Mouse (Mus musculus) stomach, postnatal 0 days (tissue): ENCODE results near the gene Elmo1. TPM values are rescaled to one million over a fixed set of nuclear protein-coding genes. Genes with fewer than 3 reads are reported as not detected.

Experiments
- ATAC-seq: fragments of 200-750 bp; cut with Nextera tagmentation; 2 replicates; pipeline ENCODE4 v1.8.0; 2017; ENCODE audit not compliant: low FRiP score, low TSS enrichment
- DNase-seq: peaks from one replicate; pipeline ENCODE4 v3.0.0-alpha.2; 2016; ENCODE audit warnings: low spot score
- H3K27ac ChIP-seq: fragments of 300-500 bp; sonication (generic); replicated peaks from 2 replicates; pipeline ENCODE4 v1.5.1; 2014; ENCODE audit warnings: mild to moderate bottlenecking, control low read depth
- H3K27me3 ChIP-seq: fragments of 300-500 bp; sonication (generic); 2 replicates; pipeline ENCODE4 v1.6.1; 2014; ENCODE audit warnings: low read length; ENCODE audit not compliant: control insufficient read depth, insufficient read depth
- H3K36me3 ChIP-seq: fragments of 300-500 bp; sonication (generic); 2 replicates; pipeline ENCODE4 v1.6.1; 2014; ENCODE audit warnings: low read length, mixed read lengths; ENCODE audit not compliant: control insufficient read depth, insufficient read depth
- H3K4me1 ChIP-seq: fragments of 300-500 bp; sonication (generic); replicated peaks from 2 replicates; pipeline ENCODE4 v1.6.1; 2014; ENCODE audit warnings: antibody characterized with exemption; ENCODE audit not compliant: control insufficient read depth, insufficient read depth
- H3K4me2 ChIP-seq: fragments of 300-500 bp; sonication (generic); replicated peaks from 2 replicates; pipeline ENCODE4 v1.6.1; 2014; ENCODE audit warnings: low read depth, mild to moderate bottlenecking, control low read depth, moderate library complexity
- H3K4me3 ChIP-seq: fragments of 300-500 bp; sonication (generic); 2 replicates; pipeline ENCODE4 v1.5.1; 2014; ENCODE audit warnings: low read depth, low read length, control low read depth
- H3K9ac ChIP-seq: fragments of 300-500 bp; sonication (generic); 2 replicates; pipeline ENCODE4 v1.6.1; 2014; ENCODE audit warnings: mild to moderate bottlenecking, low read length, control low read depth, mixed read lengths
- H3K9me3 ChIP-seq: fragments of 300-500 bp; sonication (generic); 2 replicates; pipeline ENCODE4 v1.6.1; 2016; ENCODE audit warnings: low read length; ENCODE audit not compliant: control insufficient read depth
- CTCF ChIP-seq: IDR thresholded peaks from 2 replicates; pipeline ENCODE4 v1.5.1; 2016; ENCODE audit warnings: antibody characterized with exemption, low read depth, mild to moderate bottlenecking, moderate library complexity
- EP300 ChIP-seq: optimal IDR thresholded peaks from 2 replicates; pipeline ENCODE3; 2016; ENCODE audit warnings: antibody characterized with exemption
- WGBS: fragments of 180-500 bp; shearing (Covaris S2); extraction: QIAGEN DNeasy Blood & Tissue Kit; methylation state at CpG from one replicate; pipeline ENCODE4 v1.1.7; 2014; 5-methylcytosine and 5-hydroxymethylcytosine counted together
- polyA plus RNA-seq: library from polyadenylated mRNA; unstranded; fragments of >200 nt; fragmentation: Nextera tagmentation; extraction: Ambion mirVana; gene quantifications from 2 replicates; pipeline ENCODE4 v1.2.1, GENCODE M21; 2015

Elmo1 gene
- polyA plus RNA-seq, 1 experiment from 2014 or later, result 5.0 TPM

- TF ChIP-seq EP300, result peak; percentile 32
- peak; percentile 93 for TF ChIP-seq CTCF
- 1% methylated on average over 5 of the region's 5 CpGs for WGBS
- Histone ChIP-seq H3K27ac (no peak overlapping the region), H3K9me3 (no peaks in the 10 kb centered on the region), H3K4me1 (no peaks in the 10 kb centered on the region), H3K36me3 (no peaks in the 10 kb centered on the region), H3K9ac (no peak overlapping the region), H3K4me3 (no peak overlapping the region), H3K4me2 (no peak overlapping the region), H3K27me3 (no peaks in the 10 kb centered on the region)
- ATAC-seq, result peak; percentile 70; the same call in 1 of the 2 replicates
- peak; percentile 55 for DNase-seq
Observed at GRCm38 (mm10) chr13:20292348-20292747, 202.0 kb downstream of the Elmo1 start.

- ATAC-seq (no peak), DNase-seq (no peak)
- no peaks in the 10 kb centered on the region for H3K36me3 ChIP-seq
- no peaks in the 10 kb centered on the region for H3K9me3 ChIP-seq
- no peak overlapping the region for H3K4me3 ChIP-seq
- no peak overlapping the region for H3K9ac ChIP-seq
- WGBS, result 66% methylated on average over 16 of the region's 16 CpGs
- H3K27ac ChIP-seq, result no peak overlapping the region
- no peak overlapping the region for H3K4me2 ChIP-seq
- TF ChIP-seq CTCF, result no peak
- TF ChIP-seq EP300, result no peak
- no peaks in the 10 kb centered on the region for H3K4me1 ChIP-seq
- no peaks in the 10 kb centered on the region for H3K27me3 ChIP-seq
Observed at GRCm38 (mm10) chr13:20295278-20295970, 205.0 kb downstream of the Elmo1 start.

GRCm38 (mm10) chr13:20297841-20298240 is 207.4 kb downstream of the Elmo1 start:
- TF ChIP-seq EP300 (no peak), CTCF (peak; percentile 87)
- H3K4me1 ChIP-seq, result no peaks in the 10 kb centered on the region

GRCm38 (mm10) chr13:20299424-20299823 is 209.0 kb downstream of the Elmo1 start:
- no peak overlapping the region for H3K4me3 ChIP-seq
- TF ChIP-seq CTCF (peak; percentile 83), EP300 (no peak)
- H3K9me3 ChIP-seq, result no peaks in the 10 kb centered on the region
- H3K4me1 ChIP-seq, result no peaks in the 10 kb centered on the region
- DNase-seq (no peak), ATAC-seq (no peak)
- no peak overlapping the region for H3K4me2 ChIP-seq
- 59% methylated on average over 3 of the region's 3 CpGs for WGBS
- no peak overlapping the region for H3K9ac ChIP-seq
- no peaks in the 10 kb centered on the region for H3K27me3 ChIP-seq
- H3K36me3 ChIP-seq, result no peaks in the 10 kb centered on the region
- no peak overlapping the region for H3K27ac ChIP-seq

More at GRCm38 (mm10) chr13:20297841-20298240, 207.4 kb downstream of the Elmo1 start:
- Histone ChIP-seq H3K27ac (no peak overlapping the region), H3K4me3 (no peak overlapping the region), H3K9me3 (no peaks in the 10 kb centered on the region), H3K36me3 (no peaks in the 10 kb centered on the region), H3K27me3 (no peaks in the 10 kb centered on the region), H3K9ac (no peak overlapping the region), H3K4me2 (no peak overlapping the region)
- WGBS, result 22% methylated on average over 3 of the region's 3 CpGs
- no peak for ATAC-seq
- DNase-seq, result peak; percentile 70

- no peaks in the 10 kb centered on the region for H3K9me3 ChIP-seq
- no peaks in the 10 kb centered on the region for H3K4me1 ChIP-seq
- ATAC-seq (peak; percentile 84), DNase-seq (no peak)
- no peak overlapping the region for H3K4me2 ChIP-seq
- H3K27me3 ChIP-seq, result no peaks in the 10 kb centered on the region
- H3K36me3 ChIP-seq, result no peaks in the 10 kb centered on the region
- no peak for TF ChIP-seq CTCF
- no peak for TF ChIP-seq EP300
- H3K4me3 ChIP-seq, result no peak overlapping the region
- no peak overlapping the region for H3K27ac ChIP-seq
- no peak overlapping the region for H3K9ac ChIP-seq
- WGBS, result 72% methylated on average over 3 of the region's 3 CpGs
Observed at GRCm38 (mm10) chr13:20300052-20300564, 209.7 kb downstream of the Elmo1 start.

DNA sequence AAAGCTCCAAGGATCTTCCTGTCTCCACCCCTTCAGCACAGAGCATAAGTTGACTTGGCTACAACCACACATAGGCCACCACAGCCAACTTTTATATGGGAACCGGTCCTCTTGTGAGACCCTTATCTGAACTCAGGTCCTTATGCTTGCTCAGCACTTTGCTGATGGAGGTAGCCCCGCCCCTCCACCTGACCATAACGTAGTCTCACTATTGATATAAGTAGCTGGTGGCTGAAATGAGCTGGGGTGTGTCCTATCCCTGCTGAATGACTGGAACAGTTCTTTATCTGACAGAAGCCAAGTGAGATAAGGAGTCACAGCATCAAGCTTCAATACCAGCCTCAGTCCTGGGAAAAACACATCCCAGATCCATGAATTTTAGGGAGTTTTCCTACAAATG is 210.2 kb downstream of the Elmo1 start:
- TF ChIP-seq EP300 (no peak), CTCF (no peak)
- 52% methylated on average over 3 of the region's 3 CpGs for WGBS
- DNase-seq (peak; percentile 42), ATAC-seq (peak; percentile 81)
- H3K9ac ChIP-seq, result no peak overlapping the region
- no peaks in the 10 kb centered on the region for H3K36me3 ChIP-seq
- H3K27me3 ChIP-seq, result no peaks in the 10 kb centered on the region
- H3K27ac ChIP-seq, result no peak overlapping the region
- H3K4me2 ChIP-seq, result no peak overlapping the region
- no peak overlapping the region for H3K4me3 ChIP-seq
- no peaks in the 10 kb centered on the region for H3K4me1 ChIP-seq
- no peaks in the 10 kb centered on the region for H3K9me3 ChIP-seq
